Mouse (Mus musculus) testis, postnatal 14 days (tissue): ENCODE data around the gene Ank3.

ENCODE experiments used
- DNase-seq: peaks from one replicate; pipeline ENCODE4 v3.0.0; 2021; ENCODE audit warnings: low spot score

The Ank3 gene

DNA sequence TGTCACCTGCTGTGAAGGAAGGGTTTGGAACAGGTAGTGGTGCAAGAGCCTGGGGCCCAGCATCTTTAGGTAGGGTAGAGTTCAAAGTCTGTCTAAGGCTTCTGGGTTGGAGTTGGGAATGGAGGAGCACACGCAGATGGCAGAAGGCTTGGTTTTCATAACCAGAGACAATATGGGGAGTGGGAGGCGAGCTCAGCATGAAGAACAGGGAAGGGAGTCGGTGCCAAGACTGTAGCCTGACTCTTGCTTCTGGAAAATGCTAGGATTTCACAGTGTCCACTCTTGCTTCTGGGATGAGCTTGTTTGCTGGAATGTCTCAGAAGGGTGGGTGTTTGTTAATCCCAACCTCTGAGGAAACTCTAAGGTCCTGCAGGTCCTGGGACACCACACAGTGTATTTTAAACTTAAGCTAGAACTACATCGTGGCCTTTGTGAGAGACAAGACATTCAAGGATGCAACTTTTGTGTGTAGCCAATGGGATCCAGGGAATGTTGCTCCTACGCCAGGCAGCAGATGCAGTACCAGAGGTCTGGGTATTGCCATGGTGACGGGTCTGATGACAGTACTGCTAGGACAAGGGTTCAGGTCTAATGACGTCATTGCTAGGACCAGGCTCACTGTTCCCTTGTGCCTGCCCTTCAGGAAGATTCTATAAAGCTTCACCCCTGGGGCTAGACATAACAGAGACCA lies 222.3 kb downstream of the Ank3 start:
- no peak for DNase-seq

GRCm38 (mm10) chr10:69627767-69628166 lies 229.2 kb downstream of the Ank3 start:
- no peak for DNase-seq

- DNase-seq = no peak
These were observed 230.2 kb downstream of the Ank3 start for GRCm38 (mm10) chr10:69628743-69629142.

DNA sequence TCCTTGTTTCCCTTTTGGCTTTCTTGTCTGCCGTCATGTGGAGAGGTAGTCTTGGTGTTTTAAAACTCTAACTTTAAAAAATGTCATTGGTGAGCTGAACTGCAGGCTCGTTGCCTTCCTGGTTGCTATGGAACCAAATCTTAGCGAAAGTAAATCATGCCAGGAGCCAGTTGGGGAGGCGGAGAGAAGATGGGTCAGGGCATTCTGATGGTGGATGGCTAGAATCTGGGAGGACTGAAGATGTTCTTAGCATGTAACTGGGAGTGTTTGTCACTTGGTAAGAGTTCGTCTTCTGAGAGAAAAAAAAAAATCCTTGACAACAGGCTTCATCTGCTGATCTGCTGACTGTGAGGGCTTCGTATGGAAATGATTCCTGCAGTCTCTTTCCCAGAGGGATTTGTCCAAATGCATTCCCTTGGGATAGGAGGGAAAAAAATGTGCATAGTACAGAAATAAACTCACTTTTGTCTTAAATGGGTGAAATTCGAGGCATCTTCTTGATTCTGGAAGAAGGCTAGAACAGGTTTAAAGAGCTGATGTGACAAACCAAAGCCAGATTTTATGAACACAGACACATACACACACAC lies 232.3 kb downstream of the Ank3 start:
- DNase-seq = no peak

GRCm38 (mm10) chr10:69632885-69633284 lies 234.3 kb downstream of the Ank3 start:
- no peak for DNase-seq

DNA sequence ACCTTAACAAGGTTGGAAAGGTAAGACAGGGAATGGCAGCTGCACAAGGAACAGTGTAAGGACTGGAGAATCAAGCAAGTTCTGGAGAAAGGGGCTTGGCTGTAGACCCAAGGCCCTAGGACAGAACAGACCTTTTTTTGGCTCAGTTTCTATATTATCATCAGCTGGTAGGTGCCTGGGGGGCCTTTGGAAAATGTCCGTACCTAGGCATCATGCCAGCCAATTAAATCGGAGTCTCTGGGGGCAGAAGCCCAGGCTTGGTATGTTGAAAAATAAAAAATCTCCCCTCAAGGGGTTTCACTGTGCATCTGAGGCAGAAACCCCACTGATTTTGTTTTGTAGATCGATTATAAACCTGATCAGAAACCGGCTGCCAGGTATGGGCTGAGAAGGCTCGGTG lies 236.3 kb downstream of the Ank3 start:
- DNase-seq = no peak

DNA sequence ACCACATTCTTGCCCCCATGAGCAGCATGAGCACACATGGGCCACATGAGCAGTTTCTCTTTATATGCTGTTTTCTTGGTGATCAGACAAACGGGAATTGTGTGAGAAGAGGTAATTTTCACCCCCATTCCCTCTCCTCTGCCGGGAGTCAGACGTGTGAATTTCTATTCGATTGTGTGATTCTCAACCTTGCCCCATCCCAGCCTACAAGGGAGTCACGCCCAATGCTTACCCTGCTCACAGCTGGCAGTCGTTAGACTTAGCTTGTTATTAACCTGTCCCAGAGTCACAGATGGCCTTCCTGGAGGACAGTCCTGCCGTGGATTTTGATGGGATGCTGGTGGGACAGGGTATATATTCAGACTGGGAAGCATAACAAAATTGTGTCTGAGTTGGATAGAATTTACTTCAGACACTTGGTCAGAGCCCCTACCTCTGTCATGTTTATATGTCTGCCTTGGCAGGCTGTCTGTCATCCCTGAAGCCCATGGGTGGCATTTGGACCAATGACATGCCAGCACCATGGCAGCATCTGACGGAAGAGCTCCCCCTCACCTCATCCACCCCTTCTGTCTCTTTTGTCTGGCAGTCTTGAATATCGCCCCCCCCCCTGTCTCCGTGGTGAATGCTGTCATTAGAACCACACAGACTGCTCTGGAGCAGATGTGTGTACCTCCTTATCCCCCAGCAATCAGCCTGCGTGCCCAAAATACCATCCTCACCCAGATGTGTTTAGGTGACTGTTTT lies 237.5 kb downstream of the Ank3 start:
- no peak for DNase-seq

- DNase-seq = no peak
These were observed 240.6 kb downstream of the Ank3 start for GRCm38 (mm10) chr10:69639138-69639537.

GRCm38 (mm10) chr10:69640617-69641016 lies 242.0 kb downstream of the Ank3 start:
- DNase-seq = no peak

DNA sequence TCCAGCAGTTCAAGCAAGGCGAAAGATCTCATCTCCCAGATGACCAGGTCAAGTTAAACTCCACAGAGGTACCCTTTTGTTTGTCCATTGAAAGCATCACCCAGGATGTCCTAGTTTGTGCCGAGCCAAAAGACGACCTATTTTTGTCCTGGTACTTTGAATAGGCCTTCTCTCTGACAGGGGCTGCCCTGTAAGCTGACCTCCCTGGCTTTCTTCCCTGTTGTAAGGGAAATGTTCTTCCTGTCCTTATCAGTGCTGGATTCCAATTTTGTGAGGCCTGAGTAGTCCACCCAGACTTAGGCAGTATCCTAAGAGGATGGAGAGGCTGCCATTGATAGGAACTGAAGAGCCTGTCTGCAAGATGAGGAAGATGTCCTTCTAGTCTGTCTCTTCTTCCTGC lies 244.9 kb downstream of the Ank3 start:
- no peak for DNase-seq

DNA sequence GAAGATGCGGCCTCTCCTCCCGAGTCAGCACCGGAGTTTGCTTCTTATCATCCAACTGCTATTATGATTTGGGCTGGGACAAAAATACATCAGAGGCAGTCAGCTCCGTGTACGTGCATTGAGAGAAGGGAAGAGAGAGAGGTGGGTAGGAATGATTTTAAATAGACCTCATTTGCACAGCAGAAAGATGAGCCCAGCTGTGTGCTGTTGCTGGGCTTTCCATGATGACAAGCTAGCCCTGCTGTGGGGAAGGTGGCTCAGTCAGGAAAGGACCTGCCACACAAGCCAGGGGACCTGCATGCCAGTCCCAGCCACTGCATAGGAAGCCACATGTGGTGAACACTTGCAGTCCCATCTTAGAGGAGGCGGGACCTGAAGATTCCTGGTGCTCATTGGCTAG lies 245.4 kb downstream of the Ank3 start:
- no peak for DNase-seq

DNA sequence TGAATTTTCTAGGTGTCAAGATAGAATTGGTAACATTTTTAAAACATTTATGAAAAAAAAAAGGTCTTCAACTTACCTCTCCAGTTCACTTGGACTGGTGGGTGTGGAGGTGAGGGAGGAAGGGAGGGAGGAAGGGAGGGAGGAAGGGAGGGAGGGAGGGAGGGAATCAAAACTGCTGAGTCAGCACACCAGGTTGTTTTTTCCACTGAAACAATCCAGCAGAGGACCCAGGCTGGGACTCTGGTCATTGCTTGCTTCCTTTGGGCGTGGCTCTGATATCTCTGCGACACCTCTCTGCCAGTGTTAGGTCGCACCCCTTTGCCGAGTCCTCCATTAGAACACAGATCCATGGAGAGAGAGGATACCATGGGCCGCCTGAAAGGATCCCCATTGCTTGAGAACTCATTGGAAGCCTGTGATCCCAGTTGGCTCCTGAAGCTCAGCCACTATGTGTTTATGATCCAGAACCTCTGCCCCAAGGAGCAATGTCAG lies 246.8 kb downstream of the Ank3 start:
- no peak for DNase-seq

- no peak for DNase-seq
These were observed 247.4 kb downstream of the Ank3 start for GRCm38 (mm10) chr10:69645929-69646328.

GRCm38 (mm10) chr10:69650074-69650473 lies 251.5 kb downstream of the Ank3 start:
- DNase-seq = no peak

DNA sequence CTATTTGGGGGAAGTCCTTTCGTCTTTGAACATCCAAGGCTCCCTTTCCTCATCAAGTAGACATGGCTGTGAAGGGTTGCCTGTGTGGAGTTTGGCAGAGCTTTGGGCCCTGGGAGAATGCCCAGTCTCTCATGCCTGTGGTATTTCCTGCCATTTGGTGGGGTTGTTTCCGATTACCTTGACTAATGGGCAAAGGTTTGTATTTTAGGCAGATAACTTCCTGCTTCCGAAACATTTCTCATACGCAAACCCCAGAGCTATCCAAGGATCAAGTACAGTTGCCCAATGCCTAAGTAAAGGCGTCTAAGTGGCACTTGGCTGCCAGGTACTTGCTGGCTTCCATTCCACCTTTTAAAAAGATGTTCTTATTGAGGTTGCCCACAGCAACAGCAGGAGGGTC lies 254.1 kb downstream of the Ank3 start:
- DNase-seq = no peak

GRCm38 (mm10) chr10:69653121-69653677 lies 254.6 kb downstream of the Ank3 start:
- no peak for DNase-seq

DNA sequence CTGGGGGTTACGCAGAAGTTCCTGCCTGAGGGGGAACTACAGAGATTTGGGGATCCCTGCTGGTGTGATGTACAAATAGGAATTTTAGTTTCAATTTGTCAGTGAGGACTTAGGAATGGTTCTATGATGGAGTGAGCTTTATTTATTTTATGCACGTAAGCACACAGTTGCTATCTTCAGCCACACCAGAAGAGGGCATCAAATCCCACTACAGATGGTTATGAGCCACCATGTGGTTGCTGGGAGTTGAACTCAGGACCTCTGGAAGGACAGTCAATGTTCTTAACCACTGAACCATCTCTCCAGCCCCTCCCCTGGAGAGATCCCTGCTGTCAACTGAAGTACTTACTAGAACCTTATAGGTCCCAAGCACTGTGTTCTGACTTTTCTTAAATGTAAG lies 255.6 kb downstream of the Ank3 start:
- DNase-seq = no peak

DNA sequence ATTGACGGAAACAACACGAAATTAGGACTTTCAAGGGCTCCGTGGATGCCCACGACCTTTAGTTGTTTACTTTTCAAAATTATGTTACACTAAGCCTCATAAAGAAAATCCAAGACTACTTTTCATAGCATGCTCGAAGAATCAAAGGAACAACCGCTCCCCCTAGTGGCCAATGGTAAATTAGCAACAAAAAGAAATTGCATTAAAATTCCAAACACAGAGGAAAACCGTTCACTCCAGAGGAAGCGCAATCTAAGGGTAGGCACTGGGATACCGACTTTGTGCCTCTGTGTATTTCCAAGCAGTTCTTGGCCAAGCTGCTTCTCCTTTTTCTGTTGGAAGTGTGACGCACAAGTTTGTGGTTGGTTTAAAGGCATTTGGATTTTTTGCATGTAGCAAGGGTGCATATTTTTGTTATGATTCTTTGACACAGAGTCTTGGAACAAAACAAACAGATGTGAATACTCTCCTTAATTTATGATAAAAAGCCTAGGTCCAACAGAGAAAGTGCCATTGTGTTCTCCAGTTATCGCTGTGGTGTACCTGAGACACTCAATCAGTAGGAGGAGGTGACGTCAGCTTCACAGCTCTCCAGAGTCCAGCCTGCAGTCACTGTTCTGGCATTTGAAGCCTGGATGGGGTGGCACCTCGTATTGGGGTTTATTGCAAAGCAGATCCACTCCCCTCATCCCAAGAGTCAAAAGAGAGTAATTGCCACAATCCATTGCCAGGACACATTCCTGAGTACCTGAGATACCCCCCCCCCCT lies 256.5 kb downstream of the Ank3 start:
- no peak for DNase-seq

GRCm38 (mm10) chr10:69656321-69656720 lies 257.7 kb downstream of the Ank3 start:
- no peak for DNase-seq

DNA sequence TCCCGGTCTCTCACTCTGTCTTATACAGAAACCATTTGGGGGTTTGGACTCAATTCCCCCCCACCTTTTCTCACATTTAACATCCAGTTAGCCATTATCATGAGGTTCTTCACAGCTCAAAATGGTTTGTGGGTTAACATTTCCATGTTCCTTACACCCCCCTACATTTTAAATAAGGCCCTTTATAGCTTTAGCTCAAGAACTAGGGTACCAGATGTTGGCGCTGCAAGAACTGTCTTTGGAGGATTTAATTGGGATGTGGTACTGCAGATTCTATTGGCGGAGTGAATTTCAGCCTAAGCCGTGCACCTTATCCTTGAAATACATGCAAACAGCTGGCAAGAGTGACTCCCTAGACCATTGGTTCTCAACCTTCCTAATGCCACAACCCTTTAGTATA lies 261.2 kb downstream of the Ank3 start:
- no peak for DNase-seq

DNA sequence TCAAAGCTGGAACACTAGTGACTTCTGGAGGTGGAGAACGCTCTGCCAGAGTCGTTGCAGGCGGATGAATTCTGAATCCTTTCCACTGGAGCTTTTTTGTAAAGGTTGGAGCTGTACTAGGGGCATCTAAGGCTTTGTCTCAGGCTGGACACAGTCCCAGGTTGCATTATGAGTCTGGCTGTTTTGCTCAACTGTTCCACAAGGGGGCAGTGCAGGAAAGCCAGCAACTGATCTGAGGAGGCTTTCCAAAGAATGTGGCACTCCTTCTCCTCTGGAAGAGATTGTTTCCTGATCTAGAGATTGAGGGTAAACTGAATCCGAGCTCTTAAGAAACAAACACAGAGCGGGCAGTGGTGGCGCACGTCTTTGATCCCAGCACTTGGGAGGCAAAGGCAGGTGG lies 263.8 kb downstream of the Ank3 start:
- DNase-seq = peak; percentile 45

GRCm38 (mm10) chr10:69667482-69667881 lies 268.9 kb downstream of the Ank3 start:
- no peak for DNase-seq
